Mouse (Mus musculus) 3134 (cell line): Measurements from ENCODE around the gene Fam129a.

ENCODE experiments used
- DNase-seq: peaks from one replicate; pipeline ENCODE4 v3.0.0-alpha.2; 2011; ENCODE audit warnings: low spot score; ENCODE audit not compliant: insufficient read length; ENCODE audit errors: extremely low read depth

Gene Fam129a

DNA sequence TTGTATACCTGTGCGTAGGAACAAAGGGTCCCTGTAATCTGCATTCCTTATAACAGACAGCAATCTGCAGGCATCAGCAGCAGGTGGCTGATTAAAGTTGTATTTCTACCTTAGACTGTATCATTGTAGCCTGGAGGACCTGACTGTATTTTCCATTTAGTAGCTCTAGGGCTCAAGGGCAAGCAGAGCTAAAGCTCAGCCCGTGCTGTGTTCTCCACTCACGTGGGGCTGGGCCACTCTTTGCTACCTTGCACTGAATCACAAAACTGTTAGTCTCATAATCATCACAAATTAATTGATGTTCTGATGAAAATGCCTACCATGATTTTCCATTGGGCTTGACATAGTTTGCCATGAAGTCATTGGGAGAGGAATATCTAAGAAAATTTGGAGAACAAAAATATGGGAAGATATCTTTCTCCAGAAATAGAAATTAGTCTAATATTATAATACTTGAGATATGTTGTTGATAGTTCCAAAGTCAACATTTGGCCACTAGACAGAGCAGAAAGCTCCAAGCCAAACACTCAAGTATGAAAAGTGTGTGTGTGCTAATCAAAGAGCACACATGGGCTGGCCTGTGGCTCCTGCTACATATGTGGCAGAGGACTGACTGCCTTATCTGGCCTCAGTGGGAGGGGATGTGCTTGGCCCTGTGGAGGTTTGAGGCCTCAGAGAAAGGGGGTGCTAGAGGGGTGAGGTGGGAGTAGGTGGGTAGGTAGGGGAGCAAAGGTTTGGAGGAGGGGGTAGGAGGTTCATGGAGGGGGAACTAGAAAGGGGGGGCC, 53.6 kb downstream of the Fam129a start:
- DNase-seq, result no peak

DNA sequence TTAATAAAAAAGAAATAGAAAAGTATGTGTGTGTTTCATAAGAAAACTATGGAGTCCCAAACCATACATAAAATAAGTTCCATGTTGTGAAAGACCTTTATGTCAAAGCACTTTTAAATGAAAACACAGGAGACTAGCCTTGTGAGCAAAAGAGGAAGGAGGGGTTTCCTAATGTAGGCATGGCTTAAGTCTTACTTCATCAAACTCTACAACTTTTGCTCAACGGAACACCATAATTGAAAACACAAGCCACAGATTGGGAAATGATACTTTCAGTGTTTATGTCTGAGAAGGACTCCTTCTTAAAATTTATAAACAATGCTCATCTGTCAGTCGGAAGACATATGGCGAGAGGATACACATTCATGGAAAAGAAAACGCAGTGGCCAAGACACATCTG, 54.3 kb downstream of the Fam129a start:
- DNase-seq, result no peak

GRCm38 (mm10) chr1:151625690-151626089, 54.7 kb downstream of the Fam129a start:
- DNase-seq, result no peak

DNA sequence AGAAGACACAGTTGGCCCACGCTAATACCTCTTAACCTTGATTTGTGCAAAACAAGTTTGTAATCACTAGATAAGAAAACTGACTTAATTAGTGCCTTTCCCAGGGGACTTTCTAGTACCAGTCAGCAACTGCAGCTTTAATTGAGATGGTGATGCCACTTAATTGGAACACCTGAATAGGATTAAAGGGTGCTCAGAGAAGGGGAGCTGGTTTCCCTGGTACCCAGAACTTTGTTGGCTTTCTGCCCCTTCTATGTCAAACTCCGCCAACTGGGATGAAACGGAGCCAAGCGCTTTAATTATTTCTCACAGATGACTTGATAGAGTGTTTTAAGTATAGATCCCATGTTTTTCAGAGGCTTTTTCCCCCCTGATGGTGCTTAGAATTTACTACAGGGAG, 55.6 kb downstream of the Fam129a start:
- DNase-seq, result no peak

GRCm38 (mm10) chr1:151627141-151627540, 56.2 kb downstream of the Fam129a start:
- DNase-seq, result no peak

- no peak for DNase-seq
Measured at GRCm38 (mm10) chr1:151629591-151630250, 58.7 kb downstream of the Fam129a start.

DNA sequence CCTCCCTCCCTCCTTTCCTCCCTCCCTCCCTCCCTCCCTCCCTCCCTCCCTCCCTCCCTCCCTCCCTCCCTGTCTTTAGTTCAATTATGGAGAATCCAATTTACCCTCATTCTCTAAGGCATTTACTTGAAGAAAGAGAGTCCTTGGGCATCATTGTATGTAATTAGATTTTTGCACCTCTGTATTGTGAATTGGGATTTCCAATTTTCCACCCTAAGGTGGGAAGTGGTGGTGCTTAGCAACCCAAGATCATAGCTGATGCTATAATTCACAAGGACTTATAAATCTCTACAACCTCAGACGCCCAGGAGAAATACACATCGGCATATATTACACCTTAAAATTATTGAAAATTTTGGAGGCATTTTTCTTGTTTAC, 59.3 kb downstream of the Fam129a start:
- no peak for DNase-seq

GRCm38 (mm10) chr1:151631061-151631460, 60.1 kb downstream of the Fam129a start:
- no peak for DNase-seq

DNA sequence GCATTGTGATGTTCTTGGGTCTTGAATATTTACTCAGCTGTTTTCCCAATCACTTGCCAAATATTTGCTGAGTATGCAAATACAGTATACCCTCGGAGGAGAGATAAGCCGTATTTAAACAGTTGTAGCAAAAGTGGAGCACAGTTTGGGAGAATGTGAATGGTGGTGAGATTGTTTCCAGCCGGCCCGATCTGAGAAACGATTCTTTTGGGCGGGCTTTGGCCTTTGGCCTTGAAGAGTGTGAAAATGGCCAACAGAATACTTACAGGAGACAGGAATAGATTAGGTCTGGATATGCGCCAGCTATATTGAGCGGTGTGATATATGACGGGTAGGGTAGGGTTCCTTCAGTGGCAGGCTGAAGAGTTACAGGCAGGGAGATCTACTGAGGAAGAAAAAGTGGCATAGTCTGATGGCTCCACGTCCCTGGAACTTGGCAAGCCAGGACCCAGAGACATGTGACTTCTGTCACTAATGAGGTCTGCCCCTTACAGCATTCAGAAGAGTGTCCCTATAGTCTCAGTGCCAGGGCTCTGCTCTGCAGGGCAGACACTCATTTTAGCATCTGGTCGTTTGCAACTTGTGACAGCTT, 60.8 kb downstream of the Fam129a start:
- DNase-seq, result no peak

DNA sequence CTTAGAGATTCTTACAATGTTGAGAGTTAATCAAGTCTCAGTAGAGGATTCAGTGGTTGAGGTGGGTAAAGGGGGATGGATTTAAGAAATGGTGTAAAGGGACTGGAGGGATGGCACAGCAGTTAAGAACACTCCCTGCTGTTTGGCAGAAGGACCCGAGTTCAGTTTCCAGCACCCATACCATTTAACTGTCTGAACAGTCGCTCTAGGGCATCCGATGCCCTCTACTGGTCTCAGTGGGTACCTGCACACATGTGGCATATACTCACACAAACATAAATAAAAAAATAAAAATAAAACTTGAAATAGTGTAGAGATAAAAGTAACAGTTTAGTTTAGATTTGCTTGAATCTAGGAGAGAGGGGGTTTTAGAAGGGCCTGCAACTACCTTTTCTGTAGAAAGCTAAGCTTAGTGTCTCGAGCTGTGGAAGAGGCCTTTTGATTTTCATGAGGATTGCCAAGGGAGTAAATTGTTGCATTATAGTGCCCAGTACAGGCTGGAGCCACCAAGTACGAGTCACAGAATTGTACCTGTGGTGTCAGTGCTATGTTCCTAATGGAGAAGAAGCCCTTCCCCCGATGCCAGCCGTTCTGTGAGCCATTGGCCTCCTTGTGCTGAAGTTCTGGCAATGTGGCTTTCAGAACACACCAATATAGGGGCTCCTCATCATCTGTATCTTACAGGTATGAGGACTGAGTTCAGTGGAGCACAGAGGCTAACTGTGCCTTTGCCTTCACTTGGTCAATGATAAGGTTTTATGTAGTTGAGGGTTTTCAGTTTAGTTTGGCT, 61.8 kb downstream of the Fam129a start:
- no peak for DNase-seq

DNA sequence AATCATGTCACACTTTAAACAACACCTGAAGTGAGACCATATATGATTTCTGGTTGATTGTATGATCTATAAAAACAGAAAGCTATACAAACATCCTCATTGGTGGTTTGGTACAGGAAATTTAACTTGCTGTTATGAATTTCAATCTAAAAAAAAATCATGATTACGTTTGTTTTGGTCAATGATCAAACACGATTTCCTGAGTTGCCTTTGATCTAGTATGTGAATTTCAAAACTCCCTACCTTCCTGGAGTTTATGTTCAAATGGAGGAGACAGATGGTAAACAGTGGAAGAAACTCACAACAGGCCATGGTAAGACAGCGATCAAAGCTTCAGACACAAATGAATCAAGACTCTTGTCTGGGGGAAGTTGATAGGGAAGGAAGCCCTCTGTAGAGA, 65.7 kb downstream of the Fam129a start:
- no peak for DNase-seq

DNA sequence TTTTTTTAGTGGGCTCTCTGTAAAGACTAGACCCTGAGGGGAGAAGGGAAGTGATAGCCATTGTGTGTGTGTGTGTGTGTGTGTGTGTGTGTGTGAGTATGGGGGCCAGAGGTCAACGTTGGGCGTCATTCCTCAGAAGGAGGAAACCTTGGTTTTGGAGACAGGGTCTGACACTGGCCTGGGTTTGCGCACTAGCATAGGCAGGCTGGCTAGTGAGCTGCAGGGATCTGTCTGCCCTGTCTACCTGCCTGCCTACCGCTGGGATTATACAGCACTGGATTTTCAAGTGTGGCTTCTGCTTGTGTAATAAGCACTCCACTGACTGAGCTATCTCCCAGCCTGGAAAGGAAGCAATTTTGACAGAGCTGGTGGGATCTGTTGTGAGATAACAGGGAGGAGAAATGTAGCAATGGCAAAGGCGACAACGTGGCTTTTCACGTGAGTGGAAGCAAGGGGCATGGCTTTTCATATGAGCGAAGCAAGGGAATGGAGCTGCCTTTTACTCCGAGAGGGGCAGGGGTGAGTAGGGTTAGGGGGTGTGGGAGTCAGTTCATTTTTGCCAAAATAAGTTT, 66.5 kb downstream of the Fam129a start:
- DNase-seq, result no peak

GRCm38 (mm10) chr1:151638357-151638756, 67.4 kb downstream of the Fam129a start:
- no peak for DNase-seq

DNA sequence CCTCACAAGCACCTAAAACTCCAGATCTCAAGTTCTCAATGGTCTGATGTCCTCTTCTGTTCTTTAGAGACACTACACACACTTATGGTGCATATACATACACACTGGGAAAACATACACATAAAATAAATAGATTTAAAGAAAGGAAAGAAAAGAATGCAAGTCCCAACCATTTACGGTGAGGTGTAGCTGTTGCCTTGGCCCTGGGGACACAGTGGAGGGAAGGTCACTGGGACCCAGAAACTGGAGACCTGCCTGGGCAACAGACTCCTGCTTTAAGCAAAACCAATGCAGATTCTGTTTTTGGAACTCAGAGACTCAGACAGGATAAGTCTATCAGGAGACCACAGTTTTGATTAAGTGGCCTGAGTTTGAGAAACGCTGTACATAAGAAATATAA, 67.8 kb downstream of the Fam129a start:
- no peak for DNase-seq

DNA sequence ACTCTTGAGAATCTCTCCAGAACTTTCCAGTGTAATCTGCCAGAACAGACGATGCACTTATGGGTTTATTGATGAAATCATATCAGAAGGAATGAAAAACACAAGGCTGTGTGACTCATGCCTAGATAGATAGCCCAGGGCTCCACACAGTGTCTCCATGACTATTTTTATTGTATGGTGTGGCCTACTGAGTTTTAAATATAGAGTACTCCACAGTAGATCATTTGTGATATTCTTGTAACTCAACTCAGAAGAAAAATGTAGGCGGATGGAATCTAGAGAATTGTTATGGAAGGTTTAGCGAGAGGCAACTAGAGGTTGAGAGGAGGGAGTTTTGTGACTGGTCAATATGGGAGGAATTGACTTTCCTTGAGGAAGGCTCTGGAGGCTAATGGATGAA, 75.4 kb downstream of the Fam129a start:
- no peak for DNase-seq

DNA sequence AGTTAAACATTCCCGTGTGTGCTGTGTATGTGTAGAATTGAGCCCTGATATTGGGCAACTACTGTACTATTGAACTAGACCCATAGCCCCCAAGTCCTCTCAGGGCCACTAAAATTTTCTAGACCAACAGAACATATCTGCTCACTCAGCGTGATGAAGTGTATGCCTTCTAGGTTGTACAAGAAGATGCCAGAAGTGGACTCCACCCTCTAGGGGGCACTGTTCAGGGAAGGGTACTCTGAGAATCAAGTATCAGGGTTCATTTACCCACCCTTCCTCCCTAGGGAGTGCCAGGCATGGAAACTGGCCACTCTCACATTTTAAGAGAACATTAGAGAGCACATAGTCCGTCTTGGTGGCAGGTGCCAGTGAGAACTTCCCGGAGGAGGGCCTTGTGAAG, 77.1 kb downstream of the Fam129a start:
- DNase-seq, result no peak

DNA sequence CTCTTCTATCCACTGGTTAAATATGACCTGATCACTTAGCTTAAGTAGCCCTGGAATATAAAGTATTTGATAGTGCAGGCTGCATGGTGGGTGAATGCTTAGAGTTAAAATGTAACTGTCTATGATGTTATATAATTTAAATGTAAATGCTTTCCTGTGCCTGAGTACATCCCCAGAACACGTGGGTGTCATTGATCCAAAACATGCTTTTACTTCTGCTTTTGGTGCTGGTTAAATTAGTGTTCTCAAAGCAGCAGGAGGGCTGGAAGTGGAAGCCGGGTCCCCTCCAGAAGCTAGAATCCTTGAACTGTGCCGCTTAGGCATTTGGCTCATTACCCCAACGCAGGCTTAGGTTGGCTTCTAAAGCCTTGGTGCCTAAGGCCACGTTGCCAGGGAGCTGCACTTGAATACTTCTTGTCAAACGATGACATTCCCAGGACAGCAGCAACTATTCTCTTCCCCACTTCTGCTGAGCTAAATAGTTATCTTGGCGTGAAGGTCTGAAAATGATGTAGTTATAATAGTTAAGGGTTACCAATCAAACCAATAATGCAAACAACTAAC, 86.1 kb downstream of the Fam129a start:
- no peak for DNase-seq

DNA sequence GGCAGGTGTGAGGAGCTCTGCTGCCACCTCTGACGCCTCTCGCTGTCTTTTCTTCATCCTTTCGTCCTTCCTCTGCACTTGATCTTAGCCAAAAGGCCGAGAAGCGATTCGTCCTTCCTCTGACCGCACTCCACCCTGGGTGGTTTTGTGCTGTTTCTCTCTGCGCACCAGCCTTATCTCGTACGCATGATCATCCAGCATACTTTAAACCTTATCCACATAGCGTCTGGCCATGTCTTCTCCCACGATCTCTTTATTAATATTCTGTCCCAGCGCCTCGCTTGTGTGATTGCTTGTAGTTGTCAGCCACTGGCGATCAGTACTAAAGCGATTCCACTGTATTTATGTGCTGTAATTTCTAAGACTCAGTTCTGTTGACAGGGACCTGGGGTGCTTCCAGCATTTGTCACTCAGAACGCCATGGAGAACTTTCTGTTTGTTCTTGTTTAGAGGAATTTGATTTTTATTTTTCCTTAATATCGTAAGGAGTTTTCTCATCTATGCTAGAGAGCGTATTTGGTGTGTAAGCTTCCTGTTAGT, 87.4 kb downstream of the Fam129a start:
- no peak for DNase-seq

DNA sequence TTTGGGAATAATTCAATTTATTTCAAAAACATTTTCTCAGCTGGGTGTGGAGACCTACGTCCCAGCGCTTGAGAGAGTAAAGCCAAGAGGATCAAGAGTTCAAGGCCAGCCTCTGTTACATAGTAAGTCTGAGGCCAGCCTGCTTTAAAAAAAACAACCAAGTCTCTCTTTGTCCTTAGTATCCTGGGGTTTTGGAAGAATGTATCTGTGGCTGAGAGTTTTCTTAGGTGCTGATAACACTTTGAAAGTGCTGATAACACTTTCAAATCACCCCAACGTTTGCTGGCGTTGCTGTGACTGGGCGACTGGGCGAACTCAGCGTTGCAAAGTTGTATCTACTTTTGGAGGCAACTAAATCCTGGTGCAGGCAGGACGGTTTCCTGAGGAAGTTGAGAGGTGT, 88.7 kb downstream of the Fam129a start:
- no peak for DNase-seq

GRCm38 (mm10) chr1:151660251-151660650, 89.3 kb downstream of the Fam129a start:
- DNase-seq, result no peak
